Mouse (Mus musculus): Measurements from ENCODE around the gene Dmgdh.

GRCm38 (mm10) chr13:93724206-93724605 is 50.0 kb downstream of the Dmgdh start:
- no peak for TF ChIP-seq CHD2 (IDR thresholded peaks at IDR 0.05; ENCODE audit: low read depth, low read length)
- no peak for TF ChIP-seq MAFK (IDR thresholded peaks at IDR 0.05; ENCODE audit: insufficient read depth, low read depth, low read length)
- TF ChIP-seq ZNF384 (IDR thresholded peaks at IDR 0.05; ENCODE audit: low read depth, low read length): 0 out of 2 replicates have a peak, but pooled peaks have one; percentile 5
- TF ChIP-seq HCFC1 (IDR thresholded peaks at IDR 0.05; ENCODE audit: borderline replicate concordance, insufficient read depth, low read length): no peak
- peak; percentile 22; the same call in 1 of the 2 replicates for TF ChIP-seq ZC3H11A (IDR thresholded peaks at IDR 0.05; ENCODE audit: borderline replicate concordance, low read depth, low read length)
